Mouse (Mus musculus) layer of hippocampus, postnatal 10 days (tissue): Measurements from ENCODE around the gene Olfr1218. TPM values are rescaled to one million over a fixed set of nuclear protein-coding genes. Genes with fewer than 3 reads are reported as not detected.
"Not testable (repeated sequence)": the region's sequence is repeated elsewhere in the genome, so short reads cannot be mapped to it uniquely, and the experiment has no call there.

Experiments used
- DNase-seq, 2 experiments: peaks; one replicate each; pipeline ENCODE4 v3.0.0; 2021; ENCODE audit warnings: low spot score in 2 of 2
- long read RNA-seq: library from polyadenylated mRNA; stranded (forward); transcript quantifications from one replicate; pipeline ENCODE4 v2.0.0, GENCODE M21; 2023
- total RNA-seq, 2 experiments: library from RNA; stranded (reverse); gene quantifications; 2 replicates each; pipeline ENCODE4 v1.2.3; 2021

Gene Olfr1218
- not detected for total RNA-seq
- long read RNA-seq, result 0 reads

GRCm38 (mm10) chr2:89061087-89061486 lies at the start of gene Olfr1218:
TSS of gene Olfr1218 (minus strand) at chr2:89061187.
- no peak for DNase-seq

DNA sequence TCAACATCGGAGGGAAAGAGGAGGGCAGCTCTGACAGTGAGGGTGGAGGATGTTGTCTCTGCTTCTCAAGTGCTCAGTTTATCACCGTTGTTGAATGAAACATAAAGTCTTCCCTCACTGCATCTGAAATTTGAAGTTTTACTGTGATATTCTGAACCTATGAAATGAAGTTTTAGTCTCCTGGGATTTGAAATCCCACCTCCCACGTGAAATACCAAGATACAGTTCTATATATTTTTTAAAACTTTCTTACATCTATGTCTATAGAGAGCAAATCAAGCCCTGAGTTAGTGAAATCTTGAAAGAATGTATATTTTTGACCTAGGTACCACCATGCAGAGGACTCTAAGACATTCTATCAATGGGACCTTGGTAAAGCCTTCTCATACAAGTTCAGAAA lies 45.7 kb upstream of the Olfr1218 start, which contains the start of gene Olfr1220:
Gene Olfr1220, minus strand, starts transcription at position 101 of the 400 bp plus-strand sequence.
- DNase-seq, result no peak

GRCm38 (mm10) chr2:89105651-89106050 lies 44.7 kb upstream of the Olfr1218 start:
- DNase-seq, result no peak

- DNase-seq, result no peak
Observed at GRCm38 (mm10) chr2:89093848-89094247, 32.9 kb upstream of the Olfr1218 start.

DNA sequence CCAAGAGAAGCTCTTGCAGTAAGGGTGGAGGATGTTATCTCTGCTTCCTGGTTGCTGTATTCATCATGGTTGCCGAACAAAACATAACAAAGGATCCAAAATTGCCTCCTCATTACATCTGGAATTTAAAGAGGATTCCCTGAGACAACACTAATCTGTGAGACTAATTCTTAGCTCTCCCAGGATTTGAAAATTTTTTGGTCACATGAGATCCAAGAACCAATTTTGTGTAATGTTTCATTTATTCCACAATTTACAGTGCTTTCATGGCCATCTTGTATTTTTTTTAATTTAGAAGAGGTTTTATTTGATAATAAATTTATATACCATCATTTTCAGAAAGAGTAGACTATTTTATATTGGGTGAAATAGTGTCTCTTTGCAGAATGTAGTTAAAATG lies 22.4 kb upstream of the Olfr1218 start, which contains the start of gene Olfr1219:
Gene Olfr1219, minus strand, starts transcription at position 101 of the 400 bp plus-strand sequence.
- no peak for DNase-seq

- DNase-seq, result no peak
Observed at GRCm38 (mm10) chr2:89081487-89081886, 20.5 kb upstream of the Olfr1218 start.

DNA sequence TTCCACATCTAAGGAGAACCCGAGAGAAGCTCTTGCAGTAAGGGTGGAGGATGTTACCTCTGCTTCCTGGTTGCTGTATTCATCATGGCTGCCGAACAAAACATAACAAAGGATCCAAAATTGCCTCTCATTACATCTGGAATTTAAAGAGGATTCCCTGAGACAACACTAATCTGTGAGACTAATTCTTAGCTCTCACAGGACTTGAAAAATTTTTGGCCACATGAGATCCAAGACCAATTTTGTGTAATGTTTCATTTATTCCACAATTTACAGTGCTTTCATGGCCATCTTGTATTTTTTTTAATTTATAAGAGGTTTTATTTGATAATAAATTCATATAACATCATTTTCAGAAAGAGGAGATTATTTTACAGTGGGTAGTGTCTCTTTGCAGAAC lies 29.0 kb downstream of the Olfr1218 start, which contains the start of gene Olfr1217:
Gene Olfr1217, minus strand, starts transcription at position 101 of the 400 bp plus-strand sequence.
- DNase-seq, result no peak

DNA sequence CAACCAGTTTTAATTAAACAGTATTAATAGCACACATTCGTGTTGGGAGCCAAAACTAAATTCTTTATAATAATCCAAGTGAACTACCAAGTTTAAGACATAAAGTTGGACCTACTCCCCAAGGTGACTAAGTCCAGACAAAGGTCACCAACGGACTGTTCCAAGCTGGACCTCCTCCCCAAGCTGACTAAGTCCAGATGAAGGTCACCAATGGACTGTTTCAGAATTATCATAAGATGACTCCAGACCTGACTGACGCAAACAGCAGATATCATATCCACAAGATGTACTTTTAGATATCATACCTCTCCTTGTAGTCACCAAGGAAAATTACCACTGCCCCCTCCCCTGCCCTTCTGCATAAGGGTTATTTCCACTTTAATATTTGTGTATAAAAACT lies 39.6 kb downstream of the Olfr1218 start:
- DNase-seq, result not testable (repeated sequence)

GRCm38 (mm10) chr2:89018240-89018639 lies 42.7 kb downstream of the Olfr1218 start, which contains the start of gene Olfr1216:
TSS of gene Olfr1216 (minus strand) at chr2:89018340.
- no peak for DNase-seq

DNA sequence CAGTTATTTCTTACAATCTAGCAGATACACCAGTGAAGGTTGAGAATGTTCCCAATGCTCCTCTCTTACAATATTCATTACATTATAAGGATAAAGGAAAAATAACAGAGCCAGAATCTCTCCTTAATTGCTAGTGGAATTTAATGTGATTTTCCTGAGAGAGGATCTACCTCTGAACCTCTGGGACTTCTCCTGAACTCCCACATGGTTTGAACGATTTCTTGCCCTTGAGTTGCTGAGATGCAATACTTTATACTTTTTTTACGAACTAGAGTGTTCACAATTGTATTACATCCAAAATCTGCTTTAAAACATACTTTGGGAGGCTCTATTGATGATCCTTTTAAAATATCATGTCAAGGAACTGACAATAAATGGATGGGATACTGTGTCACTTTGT lies 54.1 kb downstream of the Olfr1218 start, which contains the start of gene Olfr1215:
Gene Olfr1215, minus strand, starts transcription at position 101 of the 400 bp plus-strand sequence.
- no peak for DNase-seq

Other genes starting within 250 kb of the Olfr1218 start
- gene Olfr1202, start 246.7 kb downstream of the Olfr1218 start, total RNA-seq, result under 1 TPM in 1 of 2 experiments, not detected in 1; 0.09 TPM
- not detected for gene Olfr1205, start 231.4 kb downstream of the Olfr1218 start, total RNA-seq
- not detected for gene Olfr1204, start 211.9 kb downstream of the Olfr1218 start, total RNA-seq
- gene Olfr1206, start 198.0 kb downstream of the Olfr1218 start, total RNA-seq, result not detected
- gene Olfr1208, start 158.9 kb downstream of the Olfr1218 start, total RNA-seq, result not detected
- not detected for gene Olfr1209, start 146.0 kb downstream of the Olfr1218 start, total RNA-seq
- not detected for gene Olfr1211, start 123.1 kb downstream of the Olfr1218 start, total RNA-seq
- gene Olfr1212, start 107.2 kb downstream of the Olfr1218 start, total RNA-seq, result not detected
- not detected for gene Gm13762, start 80.9 kb downstream of the Olfr1218 start, total RNA-seq
- not detected for gene Olfr1214, start 68.5 kb downstream of the Olfr1218 start, total RNA-seq
- gene Olfr1215, start 54.2 kb downstream of the Olfr1218 start, total RNA-seq, result not detected
- gene Olfr1216, start 42.8 kb downstream of the Olfr1218 start, total RNA-seq, result not detected
- gene Olfr1217, start 29.1 kb downstream of the Olfr1218 start, total RNA-seq, result not detected
- not detected for gene Olfr1219, start 22.3 kb upstream of the Olfr1218 start, total RNA-seq
- not detected for gene Olfr1220, start 45.6 kb upstream of the Olfr1218 start, total RNA-seq
- not detected for gene Olfr1221, start 56.1 kb upstream of the Olfr1218 start, total RNA-seq
- gene Olfr1222, start 71.9 kb upstream of the Olfr1218 start, total RNA-seq, result not detected
- gene Olfr1223, start 90.4 kb upstream of the Olfr1218 start, total RNA-seq, result not detected
- not detected for gene Olfr1224-ps1, start 102.9 kb upstream of the Olfr1218 start, total RNA-seq
- not detected for gene Olfr1225, start 113.5 kb upstream of the Olfr1218 start, total RNA-seq
- gene Olfr1226, start 138.9 kb upstream of the Olfr1218 start, total RNA-seq, result not detected
- gene Olfr1228, start 192.9 kb upstream of the Olfr1218 start, total RNA-seq, result not detected
- not detected for gene Olfr1229, start 226.8 kb upstream of the Olfr1218 start, total RNA-seq
- gene Olfr1230, start 236.1 kb upstream of the Olfr1218 start, total RNA-seq, result not detected
- not detected for gene Olfr1231, start 245.9 kb upstream of the Olfr1218 start, total RNA-seq